Mouse (Mus musculus): ENCODE results near the gene Fars2.
"Not testable (repeated sequence)": the region's sequence is repeated elsewhere in the genome, so short reads cannot be mapped to it uniquely, and the experiment has no call there.

Fars2 gene

GRCm38 (mm10) chr13:36391936-36392335 is 274.7 kb downstream of the Fars2 start:
- DNase-seq = no peak

- DNase-seq = no peak
These were observed 275.5 kb downstream of the Fars2 start for GRCm38 (mm10) chr13:36392666-36393065.

GRCm38 (mm10) chr13:36401011-36401410 is 283.8 kb downstream of the Fars2 start:
- no peak for DNase-seq

GRCm38 (mm10) chr13:36413276-36413675 is 296.1 kb downstream of the Fars2 start:
- DNase-seq = no peak

GRCm38 (mm10) chr13:36415176-36415575 is 298.0 kb downstream of the Fars2 start:
- no peak for DNase-seq

- no peak for DNase-seq
These were observed 299.3 kb downstream of the Fars2 start for GRCm38 (mm10) chr13:36416546-36416945.

GRCm38 (mm10) chr13:36419357-36419756 is 302.1 kb downstream of the Fars2 start:
- DNase-seq = no peak

- DNase-seq = no peak
These were observed 305.2 kb downstream of the Fars2 start for GRCm38 (mm10) chr13:36422446-36422845.

GRCm38 (mm10) chr13:36425824-36426705 is 308.9 kb downstream of the Fars2 start:
- DNase-seq = peak; percentile 57

- no peak for DNase-seq
These were observed 312.4 kb downstream of the Fars2 start for GRCm38 (mm10) chr13:36429500-36430189.

- no peak for DNase-seq
These were observed 313.4 kb downstream of the Fars2 start for GRCm38 (mm10) chr13:36430420-36431114.

- DNase-seq = peak; percentile 21
These were observed 314.8 kb downstream of the Fars2 start for GRCm38 (mm10) chr13:36431974-36432518.

GRCm38 (mm10) chr13:36444748-36445423 is 327.7 kb downstream of the Fars2 start:
- DNase-seq = no peak

- no peak for DNase-seq
These were observed 330.7 kb downstream of the Fars2 start for GRCm38 (mm10) chr13:36447947-36448346.

GRCm38 (mm10) chr13:36448565-36448964 is 331.4 kb downstream of the Fars2 start:
- DNase-seq = no peak

- no peak for DNase-seq
These were observed 334.2 kb downstream of the Fars2 start for GRCm38 (mm10) chr13:36451437-36451836.

- DNase-seq = peak; percentile 76
These were observed 343.3 kb downstream of the Fars2 start for GRCm38 (mm10) chr13:36460473-36460872.

- DNase-seq = no peak
These were observed 346.5 kb downstream of the Fars2 start for GRCm38 (mm10) chr13:36463669-36464068.

GRCm38 (mm10) chr13:36466076-36466475 is 348.9 kb downstream of the Fars2 start:
- not testable (repeated sequence) for DNase-seq

GRCm38 (mm10) chr13:36466515-36466921 is 349.3 kb downstream of the Fars2 start:
- DNase-seq = peak; percentile 76

GRCm38 (mm10) chr13:36467849-36468248 is 350.6 kb downstream of the Fars2 start:
- DNase-seq = no peak

- DNase-seq = no peak
These were observed 351.8 kb downstream of the Fars2 start for GRCm38 (mm10) chr13:36468963-36469362.

Data from kidney, postnatal 14 days (tissue).